ENCODE assay signal across 21 mouse cellular contexts in genomic region chr5:115063391-115063790, GRCm38 (mm10). TPM values are rescaled to one million over a fixed set of nuclear protein-coding genes. Genes with fewer than 3 reads are reported as not detected.
DNase-seq lines count a peak whose midpoint lies in the region; ATAC-seq and TF ChIP-seq lines count a peak whose summit lies in the region.
"Had no signal": no experiment of that assay in that cellular context is flagged by ENCODE, and none has a peak within 500 bp of the region (broad histone marks: within the 10 kb centered on the region; RNA-seq: fewer than 3 reads in every experiment).

No protein-coding gene starts in this region.

- WGBS in kidney, postnatal 0 days = 77% methylated on average over 7 of the region's 7 CpGs

- no peak overlapping the region for H3K27ac ChIP-seq in kidney, postnatal 0 days
- H3K27ac ChIP-seq: embryonic facial prominence, embryonic 13.5 days; forebrain, embryonic 12.5 days; hindbrain, embryonic 10.5 days; hindbrain, embryonic 14.5 days; intestine, embryonic 15.5 days had no signal

- no peak for TF ChIP-seq CTCF in kidney, postnatal 0 days (IDR thresholded peaks at IDR 0.05; ENCODE audit: low read depth)

- 0 out of 2 replicates have a peak overlapping the region, but pooled peaks have one; percentile 13 for H3K9ac ChIP-seq in kidney, postnatal 0 days (ENCODE audit: low read depth, low read length)
- H3K9ac ChIP-seq: embryonic facial prominence, embryonic 13.5 days; forebrain, embryonic 12.5 days; heart, embryonic 12.5 days; hindbrain, embryonic 14.5 days; intestine, embryonic 15.5 days had no signal

- 0 out of 2 replicates have a peak, but pooled peaks cover 4% of the 10 kb centered on the region for H3K36me3 ChIP-seq in kidney, postnatal 0 days (ENCODE audit: insufficient read depth, low read length)
- H3K36me3 ChIP-seq: forebrain, embryonic 12.5 days; intestine, embryonic 15.5 days had no signal

- no peaks in the 10 kb centered on the region for H3K9me3 ChIP-seq in kidney, postnatal 0 days (replicated peaks; ENCODE audit: low read length)
- H3K9me3 ChIP-seq: embryonic facial prominence, embryonic 13.5 days; forebrain, embryonic 12.5 days; heart, embryonic 12.5 days; hindbrain, embryonic 10.5 days; intestine, embryonic 15.5 days had no signal

- ATAC-seq in kidney, postnatal 0 days (replicated peaks; ENCODE audit: low FRiP score, low read depth) = no peak
- ATAC-seq: forebrain, embryonic 16.5 days; intestine, embryonic 15.5 days had no signal

- 0 out of 2 replicates have a peak, but pooled peaks cover 3% of the 10 kb centered on the region for H3K4me1 ChIP-seq in kidney, postnatal 0 days (replicated peaks; ENCODE audit: insufficient read depth, low read length)
- H3K4me1 ChIP-seq: forebrain, embryonic 12.5 days had no signal

- no peak for DNase-seq in kidney, postnatal 0 days (ENCODE audit: low spot score)
- no peak for DNase-seq in kidney, postnatal 10 days
- peak; percentile 67 for DNase-seq in 3T3-L1 (ENCODE audit: low read depth, low spot score)
- DNase-seq in Muller cell, postnatal 12 days (ENCODE audit: inconsistent ontology term) = peak; percentile 41
- DNase-seq in lung, postnatal 10 days = no peak
- no peak for DNase-seq in gastrocnemius, adult 8-10 months (ENCODE audit: low spot score in 2 of 2)
- DNase-seq: cerebellum, adult 18-20 months; cerebellum, adult 9-11 months; cerebellum, postnatal 36 days; gastrocnemius, postnatal 25 days had no signal

- no peaks in the 10 kb centered on the region for H3K27me3 ChIP-seq in kidney, postnatal 0 days (ENCODE audit: insufficient read depth, low read length)
- H3K27me3 ChIP-seq: CH12.LX; embryonic facial prominence, embryonic 13.5 days; forebrain, embryonic 12.5 days; heart, embryonic 12.5 days; intestine, embryonic 15.5 days had no signal

- H3K4me3 ChIP-seq in kidney, postnatal 0 days (replicated peaks; ENCODE audit: low read depth, low read length) = no peak overlapping the region
- H3K4me3 ChIP-seq: embryonic facial prominence, embryonic 13.5 days; forebrain, embryonic 12.5 days; heart, embryonic 12.5 days; hindbrain, embryonic 10.5 days; intestine, embryonic 15.5 days had no signal

- no peak overlapping the region for H3K4me2 ChIP-seq in kidney, postnatal 0 days (ENCODE audit: low read length)
- H3K4me2 ChIP-seq: embryonic facial prominence, embryonic 13.5 days; forebrain, embryonic 12.5 days; heart, embryonic 12.5 days; hindbrain, embryonic 14.5 days; intestine, embryonic 15.5 days had no signal

RNA-seq across cellular contexts. Expression of gene Gm10401, which starts 34.7 kb away (rescaled TPM):
- polyA plus RNA-seq in kidney, postnatal 0 days (2015; fragmentation: Nextera tagmentation; extraction: Ambion mirVana) = 26.6 and 31.3 TPM in 2 replicates
- total RNA-seq in gastrocnemius, adult 8-10 months (2022) = not detected
- total RNA-seq: gastrocnemius, adult 18-20 months; gastrocnemius, postnatal 25 days; heart, adult 8-10 months; heart, postnatal 25 days had no signal

RNA-seq across cellular contexts. Expression of gene Sppl3, which starts 52.5 kb away (rescaled TPM):
- polyA plus RNA-seq in kidney, postnatal 0 days (2015; fragmentation: Nextera tagmentation; extraction: Ambion mirVana) = 19.0 and 39.4 TPM in 2 replicates
- total RNA-seq in gastrocnemius, adult 8-10 months (2022) = 10 to 100 TPM; 18.2 to 20.9 (median 20.0) TPM

RNA-seq across cellular contexts. Expression of gene Acads, which starts 55.8 kb away (rescaled TPM):
- polyA plus RNA-seq in kidney, postnatal 0 days (2015; fragmentation: Nextera tagmentation; extraction: Ambion mirVana) = 105 and 117 TPM in 2 replicates
- total RNA-seq in gastrocnemius, adult 8-10 months (2022) = 10 to 100 TPM; 66.4 to 76.7 (median 72.5) TPM

Comparison
In these comparisons a context has a peak if more than half of its experiments do, and no peak if none do; other contexts are left out.
1. DNase-seq: peak in 3T3-L1 (single experiment) and Muller cell, postnatal 12 days (single experiment); none in kidney, postnatal 0 days (single experiment), kidney, postnatal 10 days (single experiment), lung, postnatal 10 days (single experiment) and gastrocnemius, adult 8-10 months (0 of 2).